Mouse (Mus musculus) lung, adult 18-20 months (tissue): ENCODE measurements at regions not wholly inside any gene's neighbourhood (a gene's known extent, or its start where the extent isn't known, plus 50 kb on each side); places are given as distances from the start of the nearest gene placed in this dataset.

Experiments used
- DNase-seq, 2 experiments: peaks; one replicate each; pipeline ENCODE4 v3.0.0; 2022; ENCODE audit warnings: mixed read lengths in 2 of 2

DNA sequence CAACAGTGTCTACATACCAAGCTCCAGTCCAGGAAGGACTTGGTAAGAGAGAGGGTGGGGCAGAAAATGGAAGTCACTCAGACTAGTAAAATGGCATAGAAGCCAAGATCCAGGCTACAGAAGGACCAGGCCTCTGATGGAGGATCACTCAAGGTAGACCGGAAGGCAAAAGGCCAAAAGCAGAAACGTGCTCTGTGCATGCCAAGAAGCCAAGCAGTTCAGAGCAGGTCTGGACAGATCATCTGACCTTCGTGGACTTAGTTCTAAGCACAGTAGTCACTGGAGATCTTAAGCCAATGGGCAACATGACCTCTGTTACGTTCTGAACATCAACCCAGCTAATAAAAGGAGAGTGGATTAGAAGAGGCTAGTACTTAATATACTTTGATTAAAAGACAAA, 90.6 kb upstream of the Sesn3 start:
- no peak for DNase-seq

DNA sequence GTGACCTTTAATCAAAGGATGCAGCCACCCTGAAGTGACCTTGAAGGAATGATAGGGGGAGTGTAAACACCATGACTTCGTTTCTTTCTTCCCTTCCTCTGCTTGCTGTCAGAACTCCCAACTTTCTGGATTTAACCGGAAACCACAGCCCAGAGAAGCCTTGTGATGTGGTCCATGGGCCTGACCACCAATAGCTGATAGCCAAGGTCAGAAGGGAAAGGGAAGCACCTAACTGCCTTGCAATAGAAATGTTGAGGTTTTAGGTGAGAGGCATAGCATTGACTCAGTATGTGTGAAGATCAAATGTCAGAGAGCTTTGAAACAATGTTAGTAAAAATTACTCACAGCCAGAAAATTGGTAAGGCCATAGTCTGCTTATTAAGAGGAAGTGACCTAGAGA, 89.2 kb upstream of the Sesn3 start:
- DNase-seq, result no peak

DNA sequence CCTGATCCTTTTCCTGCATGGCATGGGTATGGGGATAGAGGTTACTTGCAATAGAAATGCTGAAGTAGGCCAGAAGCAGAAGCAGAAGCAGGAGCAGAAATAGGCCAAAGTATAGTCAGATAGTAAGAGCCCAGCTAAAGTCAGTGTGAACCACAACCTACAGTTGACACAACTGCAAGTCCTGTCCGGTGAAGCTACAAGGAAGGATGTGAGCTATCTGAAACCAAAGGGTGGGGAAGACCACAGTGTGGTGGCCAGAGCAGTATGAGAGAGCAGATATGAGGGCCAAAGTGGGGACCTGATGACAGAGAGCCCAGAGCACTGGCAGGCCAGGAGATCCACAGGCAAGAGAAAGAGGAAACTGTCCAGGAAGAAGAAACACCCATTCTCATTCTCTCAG, 87.1 kb upstream of the Sesn3 start:
- DNase-seq, result no peak

DNA sequence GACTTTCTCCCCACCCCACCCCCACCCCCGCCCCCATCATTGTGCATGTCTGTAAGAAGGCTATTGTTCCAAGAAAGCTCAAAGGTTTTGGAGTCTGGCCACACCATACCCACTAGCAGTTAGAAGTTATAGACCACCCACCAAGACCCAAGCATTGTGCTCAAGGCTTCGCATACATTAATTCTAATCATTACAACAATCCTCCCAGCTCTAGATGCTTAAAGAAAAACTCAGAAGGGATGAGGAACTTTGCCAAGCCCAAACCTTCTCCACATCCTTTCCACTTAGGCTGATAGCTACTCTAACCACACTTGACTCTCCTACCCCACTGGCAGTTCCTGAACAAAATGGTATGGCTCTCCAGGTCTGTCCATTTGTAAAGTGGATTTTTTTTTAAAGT, 86.4 kb upstream of the Sesn3 start:
- DNase-seq, result no peak

DNA sequence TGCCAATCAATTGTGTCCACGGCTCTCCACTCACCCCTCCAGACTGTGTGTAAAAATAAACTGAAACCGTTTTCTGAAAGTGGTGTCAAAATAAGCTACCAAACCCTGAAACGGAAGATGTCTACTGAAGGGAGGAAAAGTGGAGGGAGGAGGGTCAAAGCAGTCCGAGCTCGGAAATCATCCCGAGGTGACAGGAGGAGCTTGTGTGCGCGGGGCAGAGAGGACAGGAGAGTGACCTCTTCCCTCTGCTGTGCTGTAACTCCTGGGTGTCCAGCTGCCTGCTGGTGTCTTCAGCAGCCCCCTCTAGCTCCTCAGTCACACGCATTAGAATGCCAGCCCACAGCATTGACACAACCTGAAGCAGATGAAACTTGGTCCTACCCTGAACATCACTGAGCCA, 84.2 kb upstream of the Sesn3 start:
- no peak for DNase-seq

DNA sequence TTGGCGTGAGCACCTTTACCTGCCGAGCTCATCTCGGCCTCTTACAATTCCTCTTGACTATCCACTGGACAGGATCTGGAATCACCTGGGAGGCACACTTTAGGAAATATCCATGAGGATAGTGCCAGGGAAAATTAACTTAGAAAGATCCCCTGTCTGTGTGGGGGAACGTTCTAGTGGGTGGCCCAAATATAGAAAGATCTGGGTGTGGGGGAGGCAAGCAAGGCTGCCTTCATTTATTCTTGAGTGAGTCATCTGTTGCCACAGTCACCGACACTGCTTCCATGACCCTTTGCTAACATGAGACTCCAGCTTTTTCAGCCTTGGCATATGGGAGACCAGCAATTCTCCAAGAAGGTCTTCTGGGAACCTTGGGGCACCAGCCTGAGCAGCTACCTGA, 80.1 kb upstream of the Sesn3 start:
- DNase-seq, result no peak

DNA sequence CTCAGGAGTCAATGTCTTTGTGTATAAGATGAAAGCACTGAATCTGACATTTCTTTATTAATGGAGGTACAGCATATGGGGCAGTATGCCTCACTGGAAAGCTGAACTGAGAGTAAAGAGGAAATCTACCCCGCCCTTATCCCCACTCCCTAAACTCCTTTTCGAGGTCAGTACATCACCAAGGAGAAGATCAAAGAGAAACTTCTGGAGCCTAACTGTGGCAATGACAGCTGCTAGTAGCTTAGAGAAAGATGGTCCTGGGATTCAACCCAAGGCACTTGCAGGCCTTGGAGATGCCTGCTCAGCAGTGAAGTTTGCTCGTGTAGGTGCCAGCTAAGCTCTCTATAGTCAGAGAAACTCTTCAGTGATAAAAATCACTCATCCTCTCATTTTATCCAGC, 75.8 kb upstream of the Sesn3 start:
- no peak for DNase-seq

DNA sequence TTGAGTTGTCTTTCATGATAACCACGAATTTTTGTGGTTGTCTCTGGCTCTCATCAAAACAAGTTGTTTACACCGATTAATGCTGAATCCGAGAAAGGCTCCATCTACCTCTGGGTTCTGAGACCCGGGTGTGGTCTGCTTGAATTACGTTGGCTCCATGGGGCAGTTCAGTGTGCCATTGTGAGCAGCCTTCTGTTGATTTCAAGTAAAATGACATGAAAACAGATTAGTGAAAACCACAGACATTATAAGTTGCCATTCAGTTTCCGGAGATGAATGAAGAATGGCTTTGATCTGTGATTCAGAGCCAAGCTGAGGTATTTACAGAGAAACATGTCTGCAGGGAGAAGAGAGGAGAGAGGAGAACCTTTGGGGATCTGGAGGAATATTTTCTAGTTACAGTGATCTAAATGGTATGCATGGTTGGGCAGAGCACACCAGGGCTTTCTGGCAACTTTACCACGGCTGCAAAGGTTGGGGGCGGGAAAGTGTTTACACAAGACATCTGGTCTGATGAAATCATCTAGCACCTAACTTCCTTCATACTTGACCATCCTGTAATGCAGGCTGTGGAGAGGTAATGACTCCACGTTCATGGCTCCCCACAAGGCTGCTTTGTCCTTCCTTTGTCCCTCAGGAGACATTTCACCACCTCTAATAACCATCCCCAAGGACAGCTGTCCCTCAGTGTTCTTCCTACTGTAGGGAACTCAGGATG, 74.7 kb upstream of the Sesn3 start:
- DNase-seq, result peak in 1 of 2 experiments; percentile 44

DNA sequence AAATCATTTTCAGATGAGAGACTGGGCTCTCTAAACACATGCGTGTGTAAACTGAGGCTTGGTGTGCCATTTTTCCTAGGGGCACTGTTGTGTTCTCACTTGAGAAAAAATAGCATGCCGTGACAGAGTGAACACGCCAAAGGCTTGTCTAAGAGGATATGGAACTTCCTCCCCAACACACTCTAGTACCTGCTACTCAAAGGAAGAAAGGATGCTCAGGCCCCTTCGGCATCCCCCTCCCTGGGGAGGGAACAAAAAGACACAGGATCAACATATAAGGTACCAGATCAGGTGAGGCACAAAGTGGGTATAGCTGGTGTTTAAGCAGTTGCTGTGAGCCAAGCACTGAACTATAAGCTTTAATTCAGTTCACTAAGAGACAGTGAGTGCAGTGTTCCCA, 74.0 kb upstream of the Sesn3 start:
- no peak for DNase-seq

DNA sequence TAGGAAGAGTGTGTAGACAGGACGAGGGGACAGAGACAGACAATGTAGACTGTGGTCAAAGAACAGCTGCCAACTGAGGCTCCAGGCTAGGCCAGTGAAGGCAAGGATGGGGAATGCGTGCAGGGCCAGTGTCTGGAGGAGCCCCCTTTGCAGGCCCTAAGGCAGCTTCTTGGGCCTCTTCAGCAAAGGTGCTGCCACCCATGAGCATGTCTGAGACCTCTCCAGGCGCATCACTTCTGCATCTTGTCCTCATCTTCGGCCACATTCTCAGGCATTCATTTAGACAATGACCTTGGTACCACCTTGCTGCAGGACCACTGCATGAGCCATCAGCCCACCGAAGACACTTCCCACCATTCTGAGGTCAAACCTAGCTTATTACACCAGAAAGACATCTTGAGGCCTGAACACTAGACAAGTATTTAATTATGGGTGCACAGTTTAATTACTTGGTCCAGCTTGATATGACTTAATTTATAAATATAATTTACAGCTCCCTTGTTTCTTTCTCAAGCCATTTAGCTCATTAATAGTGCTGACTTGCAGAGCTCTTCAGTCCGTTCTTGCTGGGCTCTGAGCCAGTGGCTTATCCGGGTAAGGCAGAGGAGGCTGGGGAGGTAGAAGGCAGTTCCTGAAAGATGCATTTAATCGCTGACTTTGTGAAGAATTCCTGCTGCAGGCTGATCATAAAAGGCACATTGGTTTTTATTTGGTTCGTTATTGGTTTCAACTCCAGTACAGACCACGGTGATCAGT, 72.1 kb upstream of the Sesn3 start:
- no peak for DNase-seq

DNA sequence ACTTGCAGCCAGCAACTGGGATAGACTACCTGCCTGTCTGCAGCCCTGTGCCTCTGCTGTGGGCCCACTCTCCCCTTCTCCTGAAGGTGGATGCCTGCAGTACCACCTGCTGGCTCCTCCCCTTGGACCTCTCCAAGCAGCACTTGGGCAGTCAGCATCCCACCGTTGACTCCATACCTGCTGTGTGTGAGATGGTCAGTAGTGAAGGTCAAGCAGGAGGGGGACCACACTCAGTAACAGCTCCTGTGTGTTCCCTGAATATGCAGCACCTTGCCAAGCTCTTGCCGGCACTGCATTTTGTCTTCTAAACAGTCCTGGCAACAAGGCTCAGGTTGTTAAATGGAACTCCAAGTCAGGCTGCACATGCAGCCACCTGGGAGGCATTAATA, 71.6 kb upstream of the Sesn3 start:
- no peak for DNase-seq

DNA sequence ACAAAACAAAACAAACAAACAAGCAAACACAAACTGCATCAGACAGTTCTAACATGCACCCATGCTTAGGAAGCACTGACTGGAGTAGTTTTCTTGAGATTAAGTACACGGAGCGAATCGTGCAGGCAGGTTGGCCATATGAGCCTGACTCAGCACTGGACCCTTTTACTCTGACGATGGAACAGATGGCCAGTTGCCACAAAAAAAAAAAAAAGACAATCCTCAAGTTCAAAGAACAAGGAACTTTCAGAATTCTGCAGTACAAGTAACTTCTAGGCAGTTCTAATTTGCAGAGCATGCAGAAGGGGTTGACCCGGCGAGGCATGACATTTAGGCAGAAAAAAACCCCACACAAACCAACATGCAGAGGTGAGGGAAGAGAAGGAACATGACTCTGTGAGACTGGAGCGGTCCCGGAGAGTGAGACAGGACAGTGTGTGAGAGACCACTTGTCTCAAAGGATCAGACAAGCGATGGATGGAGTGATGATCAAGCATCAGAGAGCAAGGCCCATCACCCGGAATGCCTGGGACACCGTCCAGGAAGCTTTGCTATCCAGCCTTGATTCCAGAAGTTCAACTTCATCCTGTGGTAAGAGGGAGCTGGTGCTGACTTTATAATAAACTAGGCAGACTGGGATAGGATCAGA, 71.0 kb upstream of the Sesn3 start:
- DNase-seq, result no peak

DNA sequence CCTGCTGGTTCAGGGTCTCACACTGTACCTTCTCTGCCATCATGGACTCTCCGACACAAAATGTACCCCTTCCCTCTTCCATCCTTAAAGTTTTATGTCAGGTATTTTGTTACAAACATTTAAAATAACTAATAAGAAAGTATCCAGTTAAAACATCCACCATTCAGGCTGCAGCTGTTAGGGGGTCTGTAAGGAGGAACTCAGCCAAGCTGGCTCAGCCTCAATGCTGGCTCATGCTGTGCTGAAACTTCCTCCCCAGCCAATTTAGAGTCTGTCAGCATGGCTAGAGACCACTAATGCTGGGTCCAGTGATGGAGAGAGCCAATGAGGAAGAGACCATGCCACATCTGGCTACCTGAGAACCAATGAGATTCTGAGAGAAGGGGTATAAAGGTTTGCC, 70.0 kb upstream of the Sesn3 start:
- no peak for DNase-seq

DNA sequence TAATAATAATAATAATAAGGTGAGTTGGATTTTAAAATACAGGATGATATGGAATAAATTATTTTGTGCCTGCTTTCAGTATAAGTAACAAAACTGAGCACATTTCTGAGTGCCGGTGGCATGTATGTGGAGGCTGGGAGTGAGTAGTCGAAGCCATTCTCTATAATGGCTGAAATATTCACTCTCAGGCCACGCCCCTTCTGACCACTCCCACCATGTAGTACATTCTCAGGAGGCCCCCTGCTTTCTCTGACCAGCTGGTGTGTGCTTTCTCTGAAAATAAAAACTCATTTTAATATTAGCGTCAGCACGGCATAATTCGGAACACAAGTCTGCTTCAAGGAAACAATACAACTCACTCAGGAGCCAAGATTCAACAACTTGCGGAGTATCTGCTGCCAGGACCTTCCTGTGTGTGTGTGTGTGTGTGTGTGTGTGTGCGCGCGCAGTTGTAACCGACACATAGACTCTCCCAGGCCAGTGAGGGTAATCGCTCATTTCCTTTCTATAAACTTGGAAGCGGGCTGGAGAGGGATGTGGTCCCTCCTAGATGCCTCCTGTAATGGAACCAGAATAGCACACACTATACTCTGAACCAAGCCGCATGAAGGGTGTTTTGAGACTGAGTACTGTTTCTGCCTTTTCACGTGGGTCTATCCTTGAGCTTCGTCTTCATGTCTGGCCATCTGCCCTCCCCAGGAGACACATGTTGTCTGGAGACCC, 67.9 kb upstream of the Sesn3 start:
- DNase-seq, result peak; percentile 15 to 31

DNA sequence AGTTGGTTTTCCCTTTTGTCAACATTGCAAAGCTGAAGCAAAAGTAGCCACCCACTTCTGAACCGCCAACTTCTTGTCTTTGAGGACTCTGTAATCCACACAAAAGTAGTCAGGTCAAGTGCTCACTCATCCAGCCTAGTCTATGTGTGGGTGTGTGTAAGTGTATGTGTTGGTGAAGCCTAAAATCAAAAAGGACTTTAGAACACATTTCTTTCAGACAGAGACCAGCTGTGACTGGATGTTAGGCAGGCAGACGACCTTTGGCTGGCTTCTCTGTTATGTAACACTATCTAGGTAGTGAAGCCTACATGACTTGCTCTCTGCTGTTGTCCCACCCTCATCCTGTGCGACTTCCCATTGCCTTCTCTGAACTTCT, 67.3 kb upstream of the Sesn3 start:
- peak in 1 of 2 experiments; percentile 38 for DNase-seq

DNA sequence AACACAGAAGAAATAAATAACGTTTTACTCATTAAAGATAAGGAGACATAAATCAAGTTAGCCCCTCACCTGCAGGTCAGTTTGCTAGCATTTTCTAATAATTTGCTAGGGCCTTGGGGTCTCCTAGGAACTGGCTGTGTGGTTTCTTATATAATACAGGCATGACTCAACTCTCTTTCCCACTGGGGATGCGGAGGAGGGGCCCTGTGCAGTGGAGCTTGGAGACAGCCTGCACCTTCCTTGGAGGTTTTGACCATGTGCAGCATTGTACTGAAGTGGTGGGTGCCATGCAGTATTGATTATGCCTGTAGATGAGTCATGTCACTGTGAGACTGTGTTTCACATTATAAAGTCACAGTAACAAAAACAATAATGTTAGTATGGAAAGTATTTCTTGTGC, 61.6 kb upstream of the Sesn3 start:
- DNase-seq, result no peak

DNA sequence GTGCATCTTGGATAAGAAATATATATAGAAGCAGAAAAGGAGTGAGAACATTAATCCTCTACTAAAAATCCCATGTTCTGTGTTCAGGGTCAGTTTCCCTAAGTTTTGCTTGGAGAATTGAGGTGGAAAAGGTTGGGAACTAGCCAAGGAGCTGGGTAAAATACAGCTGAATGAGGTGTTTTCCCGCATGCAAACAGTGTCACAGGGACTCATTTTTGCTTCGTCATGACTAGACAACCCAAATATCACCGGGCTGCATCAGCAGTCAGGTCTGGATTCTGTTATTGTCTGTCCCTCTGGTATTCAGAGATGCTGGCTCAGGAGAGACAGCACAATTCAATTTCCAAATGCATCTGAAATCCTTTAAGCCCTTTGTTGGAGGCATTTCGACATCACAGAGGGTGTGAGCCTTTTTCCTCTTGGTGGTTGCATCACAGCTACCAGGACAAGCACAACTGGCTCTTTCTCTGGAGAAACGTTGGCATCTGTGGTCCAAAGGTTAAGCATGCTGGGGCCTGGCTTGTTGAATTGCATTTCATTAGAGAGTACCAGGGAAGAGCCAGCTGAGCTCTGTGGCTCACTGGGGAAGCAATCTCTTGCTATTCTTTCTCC, 59.6 kb upstream of the Sesn3 start:
- peak; percentile 64 to 77 for DNase-seq

DNA sequence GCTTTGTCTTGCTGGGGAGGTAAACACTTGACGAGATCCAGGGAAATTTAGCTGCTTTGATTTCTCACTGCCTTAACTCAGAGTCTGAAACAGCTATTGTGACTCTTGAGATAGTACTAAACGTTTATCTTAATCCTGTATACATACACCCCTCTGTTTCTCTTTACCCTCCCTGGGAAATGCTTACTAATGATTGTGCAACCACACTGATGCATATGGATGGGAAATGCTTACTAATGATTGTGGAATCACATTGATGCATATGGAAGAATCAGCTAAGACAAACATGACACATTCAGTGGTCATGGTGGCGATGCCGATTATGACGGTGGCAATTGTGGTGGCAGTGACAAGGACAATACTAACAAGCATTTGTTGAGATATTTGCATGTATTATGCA, 58.9 kb upstream of the Sesn3 start:
- no peak for DNase-seq

DNA sequence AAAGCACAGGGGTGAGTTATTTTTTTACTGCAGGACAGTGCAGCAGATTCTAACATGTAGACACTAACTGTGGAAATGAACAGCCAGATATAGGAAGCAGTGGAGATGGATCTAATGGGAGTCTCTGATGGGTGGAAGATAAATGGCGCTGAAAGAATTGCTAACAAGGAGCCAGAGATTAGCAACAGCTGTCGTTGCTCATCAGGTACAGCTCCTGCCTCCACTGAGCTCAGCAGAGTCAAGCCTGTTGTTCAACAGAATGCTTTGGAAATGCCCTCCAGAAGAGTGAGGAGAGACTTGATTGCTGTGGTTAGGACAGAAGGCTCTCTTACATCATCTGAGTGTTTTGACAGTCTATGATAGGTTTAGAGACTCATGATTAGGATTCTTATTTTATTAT, 51.9 kb upstream of the Sesn3 start:
- DNase-seq, result no peak
